Mouse (Mus musculus): ENCODE data around the gene Ddx5. TPM values are rescaled to one million over a fixed set of nuclear protein-coding genes. Genes with fewer than 3 reads are reported as not detected.

Ddx5 gene
- polyA plus RNA-seq, 1 experiment, result 642 TPM

DNA sequence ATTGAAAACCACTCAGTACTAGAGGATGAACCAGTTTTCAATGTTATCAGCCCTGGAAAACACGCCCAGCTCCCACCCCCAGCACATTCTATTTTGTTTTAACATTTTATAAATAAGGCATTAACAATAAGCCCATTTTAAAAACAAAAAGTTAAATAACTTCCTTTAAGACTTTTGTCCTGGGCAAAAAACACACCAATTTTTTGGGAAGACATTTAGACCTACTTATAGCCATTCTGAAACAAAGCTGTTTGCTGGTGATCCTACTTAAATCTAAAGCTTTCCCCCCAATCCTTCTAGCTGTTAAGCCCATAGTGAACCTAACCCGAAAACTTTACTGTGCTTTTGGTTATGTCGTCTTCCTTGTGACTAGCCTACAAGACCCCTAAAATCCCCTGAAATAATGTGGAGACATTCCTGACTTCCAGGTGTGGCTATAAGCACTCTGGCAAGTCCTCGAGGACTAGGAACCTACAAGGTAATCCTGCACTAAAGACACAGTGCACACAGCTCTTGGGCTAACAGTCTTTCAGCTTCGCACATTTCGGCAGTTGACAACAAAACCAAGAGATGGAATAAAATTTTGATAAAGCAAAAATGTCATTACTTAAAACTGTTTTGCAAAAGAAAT is 8.3 kb downstream of the Ddx5 start:
- TF ChIP-seq POLR2A (IDR thresholded peaks at IDR 0.05; ENCODE audit: control insufficient read depth, low read depth, low read length), result no peak
- no peak for TF ChIP-seq CTCF (IDR thresholded peaks at IDR 0.05; ENCODE audit: control insufficient read depth, insufficient read depth, insufficient replicate concordance, low read depth, low read length)
- Histone ChIP-seq H3K4me3 (ENCODE audit: control insufficient read depth, low read depth, low read length) (no peak overlapping the region), H3K27ac (ENCODE audit: control insufficient read depth, insufficient read depth, low read depth, low read length) (no peak overlapping the region; the same call in 1 of the 2 replicates), H3K4me1 (ENCODE audit: control insufficient read depth, insufficient read depth, low read length) (peaks cover 4% of the 10 kb centered on the region; the same call in 1 of the 2 replicates), H3K27me3 (ENCODE audit: control insufficient read depth, insufficient read depth, low read length) (no peaks in the 10 kb centered on the region), H3K36me3 (ENCODE audit: control insufficient read depth, insufficient read depth, low read length) (peaks cover 6% of the 10 kb centered on the region)

DNA sequence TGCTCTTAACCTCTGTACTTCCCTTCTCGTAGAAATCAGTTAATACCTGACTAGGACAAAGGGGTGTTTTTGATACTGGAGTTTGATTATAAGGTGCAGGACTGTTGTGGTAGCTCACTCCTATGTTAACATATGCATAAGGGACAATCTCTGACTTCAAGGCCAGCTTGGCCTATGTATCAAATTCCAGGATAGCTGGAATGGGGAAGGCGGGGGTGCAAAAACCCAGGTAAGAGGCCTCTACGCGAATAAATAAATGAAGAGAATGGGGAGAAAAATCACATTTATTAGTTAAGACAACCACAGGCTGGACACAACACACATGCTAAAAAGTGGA is 8.9 kb downstream of the Ddx5 start:
- Histone ChIP-seq H3K4me3 (ENCODE audit: control insufficient read depth, low read depth, low read length) (no peak overlapping the region), H3K27me3 (ENCODE audit: control insufficient read depth, insufficient read depth, low read length) (no peaks in the 10 kb centered on the region), H3K4me1 (ENCODE audit: control insufficient read depth, insufficient read depth, low read length) (peaks cover 4% of the 10 kb centered on the region; the same call in 1 of the 2 replicates), H3K27ac (ENCODE audit: control insufficient read depth, insufficient read depth, low read depth, low read length) (0 out of 2 replicates have a peak overlapping the region, but pooled peaks have one; percentile 89), H3K36me3 (ENCODE audit: control insufficient read depth, insufficient read depth, low read length) (peaks cover 4% of the 10 kb centered on the region)
- TF ChIP-seq CTCF (IDR thresholded peaks at IDR 0.05; ENCODE audit: control insufficient read depth, insufficient read depth, insufficient replicate concordance, low read depth, low read length) (no peak), POLR2A (IDR thresholded peaks at IDR 0.05; ENCODE audit: control insufficient read depth, low read depth, low read length) (no peak)

- Histone ChIP-seq H3K36me3 (ENCODE audit: control insufficient read depth, insufficient read depth, low read length) (peaks cover 4% of the 10 kb centered on the region), H3K4me3 (ENCODE audit: control insufficient read depth, low read depth, low read length) (peak within 1 kb of the TSS; percentile 91), H3K27me3 (ENCODE audit: control insufficient read depth, insufficient read depth, low read length) (no peaks in the 10 kb centered on the region), H3K4me1 (ENCODE audit: control insufficient read depth, insufficient read depth, low read length) (peaks cover 4% of the 10 kb centered on the region; the same call in 1 of the 2 replicates), H3K27ac (ENCODE audit: control insufficient read depth, insufficient read depth, low read depth, low read length) (peak within 1 kb of the TSS; percentile 89)
- peak; percentile 86 for TF ChIP-seq POLR2A (IDR thresholded peaks at IDR 0.05; ENCODE audit: control insufficient read depth, low read depth, low read length)
- no peak for TF ChIP-seq CTCF (IDR thresholded peaks at IDR 0.05; ENCODE audit: control insufficient read depth, insufficient read depth, insufficient replicate concordance, low read depth, low read length)
Measured at GRCm38 (mm10) chr11:106779388-106780088, 9.4 kb downstream of the Ddx5 start, which contains the start of gene Polg2. Gene Polg2, minus strand, starts transcription at chr11:106779537.

GRCm38 (mm10) chr11:106778589-106779387 is 10.2 kb downstream of the Ddx5 start:
- Histone ChIP-seq H3K27ac (ENCODE audit: control insufficient read depth, insufficient read depth, low read depth, low read length) (peak overlapping the region; percentile 89), H3K4me1 (ENCODE audit: control insufficient read depth, insufficient read depth, low read length) (peaks cover 4% of the 10 kb centered on the region; the same call in 1 of the 2 replicates), H3K36me3 (ENCODE audit: control insufficient read depth, insufficient read depth, low read length) (peaks cover 4% of the 10 kb centered on the region), H3K4me3 (ENCODE audit: control insufficient read depth, low read depth, low read length) (peak overlapping the region; percentile 91), H3K27me3 (ENCODE audit: control insufficient read depth, insufficient read depth, low read length) (no peaks in the 10 kb centered on the region)
- TF ChIP-seq CTCF (IDR thresholded peaks at IDR 0.05; ENCODE audit: control insufficient read depth, insufficient read depth, insufficient replicate concordance, low read depth, low read length) (no peak), POLR2A (IDR thresholded peaks at IDR 0.05; ENCODE audit: control insufficient read depth, low read depth, low read length) (no peak)

DNA sequence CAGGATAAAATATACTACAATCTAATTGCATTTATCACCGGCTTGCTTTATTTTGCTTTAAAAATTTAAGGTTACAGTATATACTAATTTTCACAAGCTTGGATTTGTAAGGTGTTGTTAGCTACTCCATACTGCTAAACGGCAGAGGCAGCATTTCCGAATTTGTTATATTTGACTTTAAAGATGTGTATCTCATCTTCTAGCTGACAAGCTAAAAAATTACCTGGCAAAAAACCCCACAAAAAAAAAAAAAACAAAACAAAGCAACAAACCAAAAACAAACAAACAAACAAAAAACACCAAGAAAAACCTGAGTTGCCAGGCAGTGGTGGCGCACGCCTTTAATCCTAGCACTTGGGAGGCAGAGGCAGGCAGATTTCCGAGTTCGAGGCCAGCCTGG is 10.9 kb downstream of the Ddx5 start:
- Histone ChIP-seq H3K4me1 (ENCODE audit: control insufficient read depth, insufficient read depth, low read length) (peaks cover 4% of the 10 kb centered on the region; the same call in 1 of the 2 replicates), H3K27ac (ENCODE audit: control insufficient read depth, insufficient read depth, low read depth, low read length) (no peak overlapping the region), H3K4me3 (ENCODE audit: control insufficient read depth, low read depth, low read length) (no peak overlapping the region), H3K36me3 (ENCODE audit: control insufficient read depth, insufficient read depth, low read length) (peaks cover 2% of the 10 kb centered on the region), H3K27me3 (ENCODE audit: control insufficient read depth, insufficient read depth, low read length) (no peaks in the 10 kb centered on the region)
- no peak for TF ChIP-seq POLR2A (IDR thresholded peaks at IDR 0.05; ENCODE audit: control insufficient read depth, low read depth, low read length)
- TF ChIP-seq CTCF (IDR thresholded peaks at IDR 0.05; ENCODE audit: control insufficient read depth, insufficient read depth, insufficient replicate concordance, low read depth, low read length), result no peak

- TF ChIP-seq POLR2A (IDR thresholded peaks at IDR 0.05; ENCODE audit: control insufficient read depth, low read depth, low read length) (no peak), CTCF (IDR thresholded peaks at IDR 0.05; ENCODE audit: control insufficient read depth, insufficient read depth, insufficient replicate concordance, low read depth, low read length) (no peak)
- Histone ChIP-seq H3K36me3 (ENCODE audit: control insufficient read depth, insufficient read depth, low read length) (no peaks in the 10 kb centered on the region; the same call in 1 of the 2 replicates), H3K27ac (ENCODE audit: control insufficient read depth, insufficient read depth, low read depth, low read length) (no peak overlapping the region), H3K4me3 (ENCODE audit: control insufficient read depth, low read depth, low read length) (no peak overlapping the region), H3K27me3 (ENCODE audit: control insufficient read depth, insufficient read depth, low read length) (no peaks in the 10 kb centered on the region), H3K4me1 (ENCODE audit: control insufficient read depth, insufficient read depth, low read length) (peaks cover 4% of the 10 kb centered on the region; the same call in 1 of the 2 replicates)
Measured at GRCm38 (mm10) chr11:106777395-106777794, 11.6 kb downstream of the Ddx5 start.

GRCm38 (mm10) chr11:106776960-106777359 is 12.0 kb downstream of the Ddx5 start:
- Histone ChIP-seq H3K4me3 (ENCODE audit: control insufficient read depth, low read depth, low read length) (no peak overlapping the region), H3K27ac (ENCODE audit: control insufficient read depth, insufficient read depth, low read depth, low read length) (no peak overlapping the region), H3K27me3 (ENCODE audit: control insufficient read depth, insufficient read depth, low read length) (no peaks in the 10 kb centered on the region), H3K36me3 (ENCODE audit: control insufficient read depth, insufficient read depth, low read length) (no peaks in the 10 kb centered on the region; the same call in 1 of the 2 replicates), H3K4me1 (ENCODE audit: control insufficient read depth, insufficient read depth, low read length) (peaks cover 4% of the 10 kb centered on the region; the same call in 1 of the 2 replicates)
- TF ChIP-seq POLR2A (IDR thresholded peaks at IDR 0.05; ENCODE audit: control insufficient read depth, low read depth, low read length) (no peak), CTCF (IDR thresholded peaks at IDR 0.05; ENCODE audit: control insufficient read depth, insufficient read depth, insufficient replicate concordance, low read depth, low read length) (no peak)

All from testis, adult 2 months (tissue).